Mouse (Mus musculus): ENCODE results near the gene Hus1. TPM values are rescaled to one million over a fixed set of nuclear protein-coding genes. Genes with fewer than 3 reads are reported as not detected.
A peak's percentile ranks its signal among the peaks of the same experiment; 100 is the strongest.

The Hus1 gene
- polyA plus RNA-seq, 1 experiment from 2014 or later: 17.6 TPM

GRCm38 (mm10) chr11:8983237-8983861 lies 27.6 kb downstream of the Hus1 start:
- Histone ChIP-seq H3K9ac (replicated peaks) (no peak overlapping the region), H3K4me1 (replicated peaks) (peaks cover 4% of the 10 kb centered on the region; the same call in 1 of the 2 replicates), H3K4me3 (replicated peaks) (no peak overlapping the region), H3K36me3 (no peaks in the 10 kb centered on the region), H3K27me3 (peaks cover 7% of the 10 kb centered on the region; the same call in 1 of the 2 replicates), H3K27ac (no peak overlapping the region), H3K4me2 (no peak overlapping the region), H3K9me3 (no peaks in the 10 kb centered on the region)
- WGBS: 42% methylated on average over 6 of the region's 6 CpGs
- peak; percentile 31; the same call in 1 of the 2 replicates for ATAC-seq (ENCODE audit: insufficient number of reproducible peaks, insufficient read depth, low FRiP score, low TSS enrichment, low read depth)

- Histone ChIP-seq H3K4me3 (replicated peaks) (no peak overlapping the region), H3K9ac (replicated peaks) (no peak overlapping the region), H3K36me3 (no peaks in the 10 kb centered on the region), H3K27ac (no peak overlapping the region), H3K4me2 (no peak overlapping the region), H3K27me3 (peaks cover 15% of the 10 kb centered on the region), H3K4me1 (replicated peaks) (peaks cover 6% of the 10 kb centered on the region), H3K9me3 (no peaks in the 10 kb centered on the region)
- ATAC-seq (ENCODE audit: insufficient number of reproducible peaks, insufficient read depth, low FRiP score, low TSS enrichment, low read depth): no peak
- 87% methylated on average over 4 of the region's 4 CpGs for WGBS
Measured at GRCm38 (mm10) chr11:8978154-8978553, 32.8 kb downstream of the Hus1 start.

- Histone ChIP-seq H3K9ac (replicated peaks) (no peak within 1 kb of the TSS), H3K36me3 (no peaks in the 10 kb centered on the region), H3K4me2 (no peak within 1 kb of the TSS), H3K4me3 (replicated peaks) (no peak within 1 kb of the TSS), H3K27me3 (peaks cover 12% of the 10 kb centered on the region), H3K9me3 (no peaks in the 10 kb centered on the region), H3K27ac (no peak within 1 kb of the TSS), H3K4me1 (replicated peaks) (peaks cover 6% of the 10 kb centered on the region)
- no peak for ATAC-seq (ENCODE audit: insufficient number of reproducible peaks, insufficient read depth, low FRiP score, low TSS enrichment, low read depth)
- WGBS: 70% methylated on average over 3 of the region's 3 CpGs
Measured at GRCm38 (mm10) chr11:8973166-8973565, 37.8 kb downstream of the Hus1 start, which contains the start of gene Pkd1l1. Gene Pkd1l1, minus strand, starts transcription at chr11:8973266.

- Histone ChIP-seq H3K4me2 (no peak overlapping the region), H3K4me1 (replicated peaks) (peaks cover 6% of the 10 kb centered on the region), H3K9ac (replicated peaks) (no peak overlapping the region), H3K27ac (no peak overlapping the region), H3K27me3 (peaks cover 12% of the 10 kb centered on the region), H3K4me3 (replicated peaks) (no peak overlapping the region), H3K9me3 (no peaks in the 10 kb centered on the region), H3K36me3 (no peaks in the 10 kb centered on the region)
- ATAC-seq (ENCODE audit: insufficient number of reproducible peaks, insufficient read depth, low FRiP score, low TSS enrichment, low read depth): no peak
- 89% methylated on average over 6 of the region's 6 CpGs for WGBS
Measured at GRCm38 (mm10) chr11:8972093-8972492, 38.9 kb downstream of the Hus1 start.

GRCm38 (mm10) chr11:8970509-8970908 lies 40.5 kb downstream of the Hus1 start:
- Histone ChIP-seq H3K4me3 (replicated peaks) (no peak overlapping the region), H3K4me2 (no peak overlapping the region), H3K27me3 (peaks cover 12% of the 10 kb centered on the region), H3K9ac (replicated peaks) (no peak overlapping the region), H3K9me3 (no peaks in the 10 kb centered on the region), H3K4me1 (replicated peaks) (no peaks in the 10 kb centered on the region), H3K36me3 (no peaks in the 10 kb centered on the region), H3K27ac (no peak overlapping the region)
- 80% methylated on average over 9 of the region's 9 CpGs for WGBS
- ATAC-seq (ENCODE audit: insufficient number of reproducible peaks, insufficient read depth, low FRiP score, low TSS enrichment, low read depth): no peak

- ATAC-seq (ENCODE audit: insufficient number of reproducible peaks, insufficient read depth, low FRiP score, low TSS enrichment, low read depth): no peak
- no peak overlapping the region for H3K27ac ChIP-seq
Measured at GRCm38 (mm10) chr11:8968094-8968493, 42.9 kb downstream of the Hus1 start.

GRCm38 (mm10) chr11:8958572-8958971 lies 52.4 kb downstream of the Hus1 start:
- no peak overlapping the region for H3K4me3 ChIP-seq (replicated peaks)
- ATAC-seq (ENCODE audit: insufficient number of reproducible peaks, insufficient read depth, low FRiP score, low TSS enrichment, low read depth): peak; percentile 65; the same call in 1 of the 2 replicates
- H3K4me2 ChIP-seq: no peak overlapping the region
- H3K27ac ChIP-seq: peak overlapping the region; percentile 89
- H3K9ac ChIP-seq (replicated peaks): no peak overlapping the region
- peaks cover 4% of the 10 kb centered on the region; the same call in 1 of the 2 replicates for H3K4me1 ChIP-seq (replicated peaks)
- no peaks in the 10 kb centered on the region for H3K9me3 ChIP-seq
- no peaks in the 10 kb centered on the region for H3K27me3 ChIP-seq
- H3K36me3 ChIP-seq: no peaks in the 10 kb centered on the region
- WGBS: 49% methylated on average over 10 of the region's 10 CpGs

More at GRCm38 (mm10) chr11:8968094-8968493, 42.9 kb downstream of the Hus1 start:
- Histone ChIP-seq H3K4me3 (replicated peaks) (no peak overlapping the region), H3K27me3 (0 out of 2 replicates have a peak, but pooled peaks cover 2% of the 10 kb centered on the region), H3K9ac (replicated peaks) (no peak overlapping the region), H3K9me3 (no peaks in the 10 kb centered on the region), H3K4me1 (replicated peaks) (no peaks in the 10 kb centered on the region), H3K36me3 (no peaks in the 10 kb centered on the region), H3K4me2 (no peak overlapping the region)
- 95% methylated on average over 7 of the region's 7 CpGs for WGBS

- WGBS: 40% methylated on average over 4 of the region's 4 CpGs
- no peak for ATAC-seq (ENCODE audit: insufficient number of reproducible peaks, insufficient read depth, low FRiP score, low TSS enrichment, low read depth)
Measured at GRCm38 (mm10) chr11:8958108-8958507, 52.9 kb downstream of the Hus1 start.

GRCm38 (mm10) chr11:8957023-8957422 lies 54.0 kb downstream of the Hus1 start:
- Histone ChIP-seq H3K36me3 (no peaks in the 10 kb centered on the region), H3K9me3 (no peaks in the 10 kb centered on the region), H3K4me1 (replicated peaks) (peaks cover 4% of the 10 kb centered on the region; the same call in 1 of the 2 replicates), H3K9ac (replicated peaks) (no peak overlapping the region), H3K27ac (no peak overlapping the region), H3K27me3 (no peaks in the 10 kb centered on the region), H3K4me2 (no peak overlapping the region), H3K4me3 (replicated peaks) (no peak overlapping the region)
- ATAC-seq (ENCODE audit: insufficient number of reproducible peaks, insufficient read depth, low FRiP score, low TSS enrichment, low read depth): no peak
- 63% methylated on average over 6 of the region's 6 CpGs for WGBS

More at GRCm38 (mm10) chr11:8958108-8958507, 52.9 kb downstream of the Hus1 start:
- no peak overlapping the region for H3K4me2 ChIP-seq
- H3K4me3 ChIP-seq (replicated peaks): no peak overlapping the region
- H3K9me3 ChIP-seq: no peaks in the 10 kb centered on the region
- H3K4me1 ChIP-seq (replicated peaks): peaks cover 4% of the 10 kb centered on the region; the same call in 1 of the 2 replicates
- peak overlapping the region; percentile 92 for H3K27ac ChIP-seq
- no peaks in the 10 kb centered on the region for H3K27me3 ChIP-seq
- H3K9ac ChIP-seq (replicated peaks): no peak overlapping the region
- no peaks in the 10 kb centered on the region for H3K36me3 ChIP-seq

- Histone ChIP-seq H3K4me3 (replicated peaks) (no peak overlapping the region), H3K9me3 (no peaks in the 10 kb centered on the region), H3K4me1 (replicated peaks) (peaks cover 5% of the 10 kb centered on the region), H3K9ac (replicated peaks) (no peak overlapping the region), H3K27me3 (no peaks in the 10 kb centered on the region), H3K4me2 (no peak overlapping the region), H3K27ac (no peak overlapping the region), H3K36me3 (no peaks in the 10 kb centered on the region)
- 0 out of 2 replicates have a peak, but pooled peaks have one; percentile 26 for ATAC-seq (ENCODE audit: insufficient number of reproducible peaks, insufficient read depth, low FRiP score, low TSS enrichment, low read depth)
- WGBS: 24% methylated on average over 1 of the region's 1 CpGs
Measured at GRCm38 (mm10) chr11:8955678-8956077, 55.3 kb downstream of the Hus1 start.

GRCm38 (mm10) chr11:8949765-8950430 lies 61.1 kb downstream of the Hus1 start:
- WGBS: 82% methylated on average over 6 of the region's 6 CpGs
- no peak overlapping the region for H3K4me2 ChIP-seq
- peaks cover 8% of the 10 kb centered on the region for H3K4me1 ChIP-seq (replicated peaks)
- no peaks in the 10 kb centered on the region for H3K36me3 ChIP-seq
- H3K4me3 ChIP-seq (replicated peaks): no peak overlapping the region
- ATAC-seq (ENCODE audit: insufficient number of reproducible peaks, insufficient read depth, low FRiP score, low TSS enrichment, low read depth): peak; percentile 74
- H3K27me3 ChIP-seq: no peaks in the 10 kb centered on the region
- H3K9ac ChIP-seq (replicated peaks): no peak overlapping the region
- H3K27ac ChIP-seq: peak overlapping the region; percentile 91
- no peaks in the 10 kb centered on the region for H3K9me3 ChIP-seq
